Mouse (Mus musculus) cerebellum, adult (tissue): ENCODE results near the gene Zfp526.
A peak's percentile ranks its signal among the peaks of the same experiment; 100 is the strongest.

Experiments
- ATAC-seq: cut with Nextera tagmentation; 2 replicates; pipeline ENCODE4 v1.9.2; 2017; ENCODE audit warnings: mild to moderate bottlenecking, moderate library complexity, mixed read lengths; ENCODE audit not compliant: insufficient number of reproducible peaks, low FRiP score, low TSS enrichment

Gene Zfp526

GRCm38 (mm10) chr7:25238015-25238706 is 16.9 kb downstream of the Zfp526 start:
- ATAC-seq: peak; percentile 81

- ATAC-seq: peak; percentile 60; the same call in 1 of the 2 replicates
These were observed 17.8 kb downstream of the Zfp526 start for GRCm38 (mm10) chr7:25238829-25239623.

GRCm38 (mm10) chr7:25240631-25241030 is 19.4 kb downstream of the Zfp526 start:
- no peak for ATAC-seq

- ATAC-seq: no peak
These were observed 19.8 kb downstream of the Zfp526 start for GRCm38 (mm10) chr7:25241062-25241461.

- no peak for ATAC-seq
These were observed 22.1 kb downstream of the Zfp526 start for GRCm38 (mm10) chr7:25243361-25243760.

- ATAC-seq: no peak
These were observed 23.5 kb downstream of the Zfp526 start for GRCm38 (mm10) chr7:25244562-25245369.

- ATAC-seq: no peak
These were observed 25.0 kb downstream of the Zfp526 start for GRCm38 (mm10) chr7:25246079-25246758.

GRCm38 (mm10) chr7:25246759-25247137 is 25.5 kb downstream of the Zfp526 start:
- no peak for ATAC-seq

- no peak for ATAC-seq
These were observed 26.3 kb downstream of the Zfp526 start for GRCm38 (mm10) chr7:25247498-25247897.

GRCm38 (mm10) chr7:25248018-25248647 is 26.9 kb downstream of the Zfp526 start:
- no peak for ATAC-seq

- no peak for ATAC-seq
These were observed 27.7 kb downstream of the Zfp526 start for GRCm38 (mm10) chr7:25248846-25249313.

GRCm38 (mm10) chr7:25249314-25250140 is 28.3 kb downstream of the Zfp526 start:
- no peak for ATAC-seq

- peak; percentile 57; the same call in 1 of the 2 replicates for ATAC-seq
These were observed 29.1 kb downstream of the Zfp526 start, which contains the start of gene Erf for GRCm38 (mm10) chr7:25250141-25250972. Erf (minus strand) TSS chr7:25250761.

GRCm38 (mm10) chr7:25251071-25251791 is 30.0 kb downstream of the Zfp526 start:
- ATAC-seq: no peak

GRCm38 (mm10) chr7:25251822-25252221 is 30.6 kb downstream of the Zfp526 start:
- ATAC-seq: no peak

GRCm38 (mm10) chr7:25261896-25262295 is 40.7 kb downstream of the Zfp526 start:
- no peak for ATAC-seq
